Mouse (Mus musculus): ENCODE results near the gene Mrpl16. TPM values are rescaled to one million over a fixed set of nuclear protein-coding genes. Genes with fewer than 3 reads are reported as not detected.

Mrpl16 gene
- polyA plus RNA-seq, 1 experiment = 4.0 TPM

DNA sequence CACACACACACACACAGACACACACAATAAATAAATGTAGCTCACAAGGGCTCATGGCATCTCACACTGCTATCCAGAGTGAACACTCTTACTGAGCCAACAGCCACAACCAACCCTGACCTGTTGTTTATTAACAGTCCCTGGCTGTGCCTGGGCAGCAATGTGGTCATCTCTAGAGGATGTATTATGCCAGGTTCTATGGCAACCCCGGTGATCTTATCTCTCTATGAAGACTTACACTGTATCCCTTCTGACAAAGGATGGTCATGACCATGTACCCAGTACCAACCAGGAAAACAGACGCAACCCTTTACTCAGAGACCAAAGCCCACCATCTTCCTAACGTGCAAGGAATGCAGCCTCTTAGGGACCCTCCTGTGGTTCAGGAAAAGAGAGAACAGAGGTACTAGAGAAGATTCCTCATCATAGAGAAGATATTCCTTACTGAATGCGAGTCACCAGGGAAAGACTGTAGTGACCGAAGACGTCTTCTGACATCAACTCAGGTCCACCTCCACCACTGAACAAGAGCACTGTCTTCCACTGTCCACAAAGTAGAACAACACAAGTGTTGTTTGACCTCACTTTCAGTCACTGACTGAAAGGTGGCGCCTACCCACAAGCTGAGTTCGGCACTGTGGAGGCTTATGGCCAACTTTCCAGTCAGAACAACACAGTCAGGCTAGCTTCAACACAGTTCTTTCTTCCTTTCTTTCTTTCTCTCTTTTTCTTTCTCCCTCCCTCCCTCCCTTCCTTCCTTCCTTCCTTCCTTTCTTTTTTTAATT lies 30.5 kb downstream of the Mrpl16 start:
- WGBS = 66% methylated on average over 8 of the region's 8 CpGs
- Histone ChIP-seq H3K4me1 (ENCODE audit: control insufficient read depth, insufficient read depth, insufficient read length, low read length) (no peaks in the 10 kb centered on the region), H3K4me3 (ENCODE audit: low read depth, low read length) (no peak overlapping the region), H3K27me3 (ENCODE audit: control insufficient read depth, insufficient read depth, low read length) (no peaks in the 10 kb centered on the region), H3K27ac (ENCODE audit: insufficient read depth, low read depth, low read length) (no peak overlapping the region), H3K36me3 (ENCODE audit: control insufficient read depth, insufficient read depth, low read length) (peaks cover 14% of the 10 kb centered on the region)
- no peak for TF ChIP-seq POLR2A (IDR thresholded peaks at IDR 0.05; ENCODE audit: low read depth, low read length)
- no peak for TF ChIP-seq CTCF (IDR thresholded peaks at IDR 0.05; ENCODE audit: extremely low read depth, insufficient read length, insufficient replicate concordance, low read depth, low read length)

DNA sequence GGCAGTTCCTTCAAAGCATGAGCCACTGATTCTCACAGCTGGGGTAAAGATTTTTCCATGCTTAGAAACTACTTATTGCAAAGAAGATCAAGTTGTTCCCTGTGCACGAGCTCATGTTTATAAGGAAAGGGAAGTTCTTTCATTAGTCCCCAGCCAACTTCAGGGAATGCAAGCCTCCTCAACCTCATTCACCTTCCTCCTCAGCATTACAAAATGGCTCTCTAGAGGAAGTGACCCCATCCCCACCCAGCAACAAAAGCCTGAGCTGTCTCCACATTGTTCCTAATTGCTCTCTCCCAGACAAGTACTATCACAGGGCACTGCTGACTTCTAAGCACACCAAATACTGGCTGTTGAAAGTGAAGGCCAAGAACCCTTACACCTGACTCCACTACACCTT lies 34.2 kb downstream of the Mrpl16 start:
- Histone ChIP-seq H3K4me3 (ENCODE audit: low read depth, low read length) (no peak overlapping the region), H3K27ac (ENCODE audit: insufficient read depth, low read depth, low read length) (no peak overlapping the region), H3K36me3 (ENCODE audit: control insufficient read depth, insufficient read depth, low read length) (peaks cover 14% of the 10 kb centered on the region), H3K4me1 (ENCODE audit: control insufficient read depth, insufficient read depth, insufficient read length, low read length) (no peaks in the 10 kb centered on the region), H3K27me3 (ENCODE audit: control insufficient read depth, insufficient read depth, low read length) (no peaks in the 10 kb centered on the region)
- WGBS = 63% methylated on average over 1 of the region's 1 CpGs
- TF ChIP-seq CTCF (IDR thresholded peaks at IDR 0.05; ENCODE audit: extremely low read depth, insufficient read length, insufficient replicate concordance, low read depth, low read length) (no peak), POLR2A (IDR thresholded peaks at IDR 0.05; ENCODE audit: low read depth, low read length) (no peak)

DNA sequence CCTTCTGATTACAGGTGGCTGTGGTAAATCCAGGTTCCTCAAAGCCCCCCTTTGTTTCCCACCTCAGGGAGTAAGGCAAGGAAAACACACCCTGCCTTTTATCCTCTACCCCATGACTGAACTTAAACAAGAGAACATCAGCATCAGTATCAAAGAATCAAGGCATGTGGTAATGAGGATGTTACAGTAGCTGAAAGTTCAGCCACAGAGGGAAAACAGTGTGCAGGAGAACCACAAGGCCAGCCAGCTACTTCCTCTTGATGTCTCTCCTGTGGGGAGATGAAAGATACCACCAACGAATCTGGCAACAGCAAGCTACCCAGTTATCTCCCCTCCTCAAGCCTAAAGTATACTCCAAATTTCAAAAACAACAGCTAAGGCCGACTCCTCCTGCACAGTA lies 37.1 kb downstream of the Mrpl16 start:
- Histone ChIP-seq H3K36me3 (ENCODE audit: control insufficient read depth, insufficient read depth, low read length) (peaks cover 13% of the 10 kb centered on the region), H3K4me3 (ENCODE audit: low read depth, low read length) (no peak overlapping the region), H3K27me3 (ENCODE audit: control insufficient read depth, insufficient read depth, low read length) (no peaks in the 10 kb centered on the region), H3K4me1 (ENCODE audit: control insufficient read depth, insufficient read depth, insufficient read length, low read length) (peaks cover 3% of the 10 kb centered on the region; the same call in 1 of the 2 replicates), H3K27ac (ENCODE audit: insufficient read depth, low read depth, low read length) (no peak overlapping the region)
- 54% methylated on average over 2 of the region's 2 CpGs for WGBS
- TF ChIP-seq POLR2A (IDR thresholded peaks at IDR 0.05; ENCODE audit: low read depth, low read length) = no peak
- no peak for TF ChIP-seq CTCF (IDR thresholded peaks at IDR 0.05; ENCODE audit: extremely low read depth, insufficient read length, insufficient replicate concordance, low read depth, low read length)

DNA sequence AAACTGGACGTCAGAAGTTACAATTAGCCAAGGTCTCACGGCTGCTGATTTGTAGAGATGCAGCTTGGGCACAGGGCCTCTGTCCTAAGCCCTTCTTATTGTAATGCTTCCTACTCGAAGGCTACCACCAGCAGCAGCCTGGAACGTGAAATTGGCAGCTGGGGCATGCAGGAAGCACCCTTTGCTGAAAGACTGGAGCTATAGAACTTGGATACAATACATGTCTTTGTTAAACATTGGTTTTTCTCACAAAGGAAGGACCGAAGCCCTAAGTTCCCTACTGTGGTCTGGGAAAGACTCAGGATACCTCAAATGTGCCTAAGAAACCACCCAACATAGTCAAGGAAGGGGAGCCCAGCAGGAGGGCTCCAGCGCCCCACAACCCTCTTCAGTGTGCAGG lies 37.6 kb downstream of the Mrpl16 start:
- peaks cover 3% of the 10 kb centered on the region; the same call in 1 of the 2 replicates for H3K4me1 ChIP-seq (ENCODE audit: control insufficient read depth, insufficient read depth, insufficient read length, low read length)
- H3K27ac ChIP-seq (ENCODE audit: insufficient read depth, low read depth, low read length) = no peak overlapping the region
- H3K4me3 ChIP-seq (ENCODE audit: low read depth, low read length) = no peak overlapping the region
- 76% methylated on average over 6 of the region's 6 CpGs for WGBS
- H3K36me3 ChIP-seq (ENCODE audit: control insufficient read depth, insufficient read depth, low read length) = peaks cover 10% of the 10 kb centered on the region; the same call in 1 of the 2 replicates
- H3K27me3 ChIP-seq (ENCODE audit: control insufficient read depth, insufficient read depth, low read length) = no peaks in the 10 kb centered on the region
- TF ChIP-seq CTCF (IDR thresholded peaks at IDR 0.05; ENCODE audit: extremely low read depth, insufficient read length, insufficient replicate concordance, low read depth, low read length) (no peak), POLR2A (IDR thresholded peaks at IDR 0.05; ENCODE audit: low read depth, low read length) (no peak)

DNA sequence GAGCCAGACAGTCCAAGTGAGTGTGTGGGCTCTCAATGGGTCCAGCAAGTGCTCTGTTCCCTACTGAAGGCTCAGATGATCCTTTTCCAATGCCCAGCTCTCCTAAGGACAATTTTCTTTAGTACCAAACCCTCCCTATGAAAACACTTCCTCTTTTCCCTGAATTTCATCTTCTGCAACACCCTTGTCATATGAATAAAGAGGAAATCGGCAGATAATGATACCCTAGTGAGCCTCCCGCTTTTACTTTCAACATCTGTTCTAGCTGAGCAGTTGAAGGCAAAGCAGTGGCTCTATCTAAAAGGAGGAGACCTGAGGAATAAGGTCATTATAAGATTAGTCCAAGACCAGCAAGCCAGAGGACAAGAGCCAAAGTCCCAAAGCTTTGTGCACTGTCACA lies 38.3 kb downstream of the Mrpl16 start:
- 77% methylated on average over 2 of the region's 2 CpGs for WGBS
- Histone ChIP-seq H3K27me3 (ENCODE audit: control insufficient read depth, insufficient read depth, low read length) (no peaks in the 10 kb centered on the region), H3K27ac (ENCODE audit: insufficient read depth, low read depth, low read length) (no peak overlapping the region), H3K4me1 (ENCODE audit: control insufficient read depth, insufficient read depth, insufficient read length, low read length) (peaks cover 6% of the 10 kb centered on the region; the same call in 1 of the 2 replicates), H3K36me3 (ENCODE audit: control insufficient read depth, insufficient read depth, low read length) (0 out of 2 replicates have a peak, but pooled peaks cover 4% of the 10 kb centered on the region), H3K4me3 (ENCODE audit: low read depth, low read length) (no peak overlapping the region)
- TF ChIP-seq CTCF (IDR thresholded peaks at IDR 0.05; ENCODE audit: extremely low read depth, insufficient read length, insufficient replicate concordance, low read depth, low read length) = no peak

DNA sequence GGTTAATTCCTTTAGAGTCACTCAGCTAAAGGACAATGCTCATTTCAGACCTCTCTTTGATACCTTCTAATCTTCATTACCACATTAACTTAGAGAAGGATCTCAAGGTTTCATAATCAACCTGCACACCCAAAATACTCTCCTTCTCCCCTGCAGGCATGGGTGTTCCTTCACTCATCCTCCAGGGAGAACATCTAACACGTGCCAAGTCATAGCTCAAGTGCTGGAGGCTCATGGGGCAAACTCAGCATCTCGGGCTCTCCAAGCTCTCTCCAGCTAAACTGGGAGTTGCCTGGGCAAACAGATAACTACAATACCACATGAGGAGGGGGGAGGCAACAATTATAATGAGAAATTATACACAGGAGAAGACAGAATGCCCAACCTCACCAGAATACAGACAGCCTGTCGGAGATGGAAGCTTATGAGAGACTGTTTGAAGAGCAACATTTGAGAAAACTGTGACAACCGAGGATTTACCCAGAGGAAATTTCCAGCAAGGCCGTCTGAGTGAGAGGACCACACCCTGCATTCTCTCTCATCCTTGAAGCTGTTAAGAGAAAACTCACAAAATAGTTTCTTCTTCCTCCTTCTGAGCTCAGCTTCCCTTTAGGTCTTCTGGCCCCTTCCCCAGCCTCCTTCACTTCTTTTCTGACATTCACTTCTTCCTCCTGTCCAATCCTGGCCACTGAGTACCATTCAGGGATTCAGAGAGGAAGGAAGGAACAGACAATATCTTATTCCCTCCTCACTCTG lies 40.0 kb downstream of the Mrpl16 start:
- 56% methylated on average over 5 of the region's 5 CpGs for WGBS
- no peak overlapping the region for H3K4me3 ChIP-seq (ENCODE audit: low read depth, low read length)
- H3K27me3 ChIP-seq (ENCODE audit: control insufficient read depth, insufficient read depth, low read length) = no peaks in the 10 kb centered on the region
- 0 out of 2 replicates have a peak, but pooled peaks cover 3% of the 10 kb centered on the region for H3K36me3 ChIP-seq (ENCODE audit: control insufficient read depth, insufficient read depth, low read length)
- peaks cover 18% of the 10 kb centered on the region; the same call in 1 of the 2 replicates for H3K4me1 ChIP-seq (ENCODE audit: control insufficient read depth, insufficient read depth, insufficient read length, low read length)
- 0 out of 2 replicates have a peak overlapping the region, but pooled peaks have one; percentile 22 for H3K27ac ChIP-seq (ENCODE audit: insufficient read depth, low read depth, low read length)
- TF ChIP-seq POLR2A (IDR thresholded peaks at IDR 0.05; ENCODE audit: low read depth, low read length) = no peak
- no peak for TF ChIP-seq CTCF (IDR thresholded peaks at IDR 0.05; ENCODE audit: extremely low read depth, insufficient read length, insufficient replicate concordance, low read depth, low read length)

DNA sequence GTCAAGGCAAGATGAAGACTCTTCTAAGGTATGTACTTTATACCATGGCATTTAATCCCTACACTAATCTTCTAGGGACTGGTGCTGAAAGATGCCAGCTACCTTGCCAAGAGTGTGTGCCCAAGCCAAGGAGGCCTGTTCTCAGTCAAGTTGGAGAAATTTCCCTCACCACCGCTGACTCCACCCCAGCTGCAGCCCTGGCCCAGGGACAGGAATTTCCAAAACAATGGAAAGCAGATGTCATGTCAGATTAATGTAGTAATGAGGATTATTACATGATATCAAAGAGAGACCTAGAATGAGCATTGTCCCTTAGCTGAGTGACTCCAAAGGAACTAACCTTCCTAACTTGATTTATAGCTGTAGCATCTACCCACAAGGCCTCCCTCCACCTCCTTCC lies 40.7 kb downstream of the Mrpl16 start:
- Histone ChIP-seq H3K4me1 (ENCODE audit: control insufficient read depth, insufficient read depth, insufficient read length, low read length) (peaks cover 22% of the 10 kb centered on the region; the same call in 1 of the 2 replicates), H3K27ac (ENCODE audit: insufficient read depth, low read depth, low read length) (0 out of 2 replicates have a peak overlapping the region, but pooled peaks have one; percentile 22), H3K27me3 (ENCODE audit: control insufficient read depth, insufficient read depth, low read length) (no peaks in the 10 kb centered on the region), H3K36me3 (ENCODE audit: control insufficient read depth, insufficient read depth, low read length) (0 out of 2 replicates have a peak, but pooled peaks cover 3% of the 10 kb centered on the region), H3K4me3 (ENCODE audit: low read depth, low read length) (no peak overlapping the region)
- TF ChIP-seq CTCF (IDR thresholded peaks at IDR 0.05; ENCODE audit: extremely low read depth, insufficient read length, insufficient replicate concordance, low read depth, low read length) = no peak
- TF ChIP-seq POLR2A (IDR thresholded peaks at IDR 0.05; ENCODE audit: low read depth, low read length) = no peak
- WGBS = 67% methylated on average over 1 of the region's 1 CpGs

Data from small intestine, adult 2 months (tissue).